Comparison of ENCODE assay signal across 8 mouse cellular contexts in the genomic region with DNA sequence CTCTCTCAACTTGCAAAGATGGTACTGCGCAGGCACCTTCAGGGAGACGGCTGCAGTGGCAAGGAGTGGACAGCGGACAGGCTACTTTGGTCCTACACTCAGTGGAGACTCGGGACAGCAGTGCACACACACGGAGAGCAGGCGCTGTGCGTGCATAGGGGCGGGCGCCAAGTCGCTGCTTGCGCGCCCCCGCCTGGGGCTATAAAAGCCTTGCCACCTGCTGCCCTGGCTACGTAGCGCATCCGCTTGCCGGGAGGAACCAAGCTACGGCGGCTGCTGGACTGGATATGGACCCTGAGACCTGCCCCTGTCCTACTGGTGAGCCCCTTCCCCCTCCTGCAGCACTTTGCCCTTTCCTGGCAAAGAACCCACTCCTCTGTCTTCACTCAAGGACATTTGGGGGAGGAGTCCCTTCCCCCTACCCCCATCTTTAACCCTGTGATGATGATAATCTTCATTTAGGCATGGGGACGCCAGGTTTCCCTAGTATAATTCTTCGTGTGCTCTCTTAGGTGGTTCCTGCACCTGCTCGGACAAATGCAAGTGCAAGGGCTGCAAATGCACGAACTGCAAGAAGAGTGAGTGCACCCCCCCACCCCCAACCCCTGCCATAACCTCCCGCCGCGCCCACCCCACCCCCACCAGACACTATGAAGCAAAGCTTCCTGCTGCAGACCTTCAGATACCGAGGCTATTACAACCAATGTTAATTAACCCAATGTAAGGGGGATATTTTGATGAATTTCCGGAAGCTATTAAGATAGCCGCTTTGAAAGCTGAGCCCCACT. TPM values are rescaled to one million over a fixed set of nuclear protein-coding genes. Genes with fewer than 3 reads are reported as not detected.
DNase-seq lines count a peak whose midpoint lies in the region; ATAC-seq and TF ChIP-seq lines count a peak whose summit lies in the region.

A gene (plus strand): TSS at position 95 of the 788 bp plus-strand sequence.

- peak within 1 kb of the TSS; percentile 57 for H3K27ac ChIP-seq in hindbrain, embryonic 14.5 days
- peak within 1 kb of the TSS; percentile 41; the same call in 1 of the 2 replicates for H3K27ac ChIP-seq in midbrain, embryonic 13.5 days
- H3K27ac ChIP-seq in stomach, postnatal 0 days (replicated peaks): no peak within 1 kb of the TSS

- no peaks in the 10 kb centered on the region for H3K9me3 ChIP-seq in hindbrain, embryonic 14.5 days (ENCODE audit: control insufficient read depth, low read length)
- no peaks in the 10 kb centered on the region for H3K9me3 ChIP-seq in midbrain, embryonic 13.5 days
- H3K9me3 ChIP-seq in stomach, postnatal 0 days (ENCODE audit: control insufficient read depth, low read length): no peaks in the 10 kb centered on the region

- no peak for ATAC-seq in CD4-positive, CD25-positive, alpha-beta regulatory T cell, adult 4 months
- peak; percentile 86 for ATAC-seq in hindbrain, embryonic 14.5 days (ENCODE audit: low FRiP score)
- ATAC-seq in midbrain, embryonic 13.5 days: peak; percentile 87
- ATAC-seq in stomach, postnatal 0 days (ENCODE audit: low FRiP score, low TSS enrichment): peak; percentile 43

- TF ChIP-seq CTCF in stomach, postnatal 0 days (IDR thresholded peaks at IDR 0.05; ENCODE audit: low read depth): peak; percentile 60

- peak; percentile 46 for DNase-seq in CD4-positive, CD25-positive, alpha-beta regulatory T cell, adult 2 months (ENCODE audit: low read depth, low spot score)
- DNase-seq in cerebellum, postnatal 25 days: peak; percentile 92 to 94
- peak; percentile 76 to 78 for DNase-seq in frontal cortex, postnatal 25 days (ENCODE audit: low spot score in 2 of 2)
- DNase-seq in hindbrain, embryonic 14.5 days (ENCODE audit: low spot score): peak; percentile 76
- DNase-seq in left cerebral cortex, adult 9 months (ENCODE audit: low spot score in 2 of 2): peak; percentile 62 to 83
- peak; percentile 66 for DNase-seq in stomach, postnatal 0 days (ENCODE audit: low spot score)

- H3K9ac ChIP-seq in hindbrain, embryonic 14.5 days: peak within 1 kb of the TSS; percentile 55
- peak within 1 kb of the TSS; percentile 60 for H3K9ac ChIP-seq in midbrain, embryonic 13.5 days (replicated peaks)
- no peak within 1 kb of the TSS for H3K9ac ChIP-seq in stomach, postnatal 0 days (ENCODE audit: low read length)

- H3K36me3 ChIP-seq in hindbrain, embryonic 14.5 days (replicated peaks; ENCODE audit: control insufficient read depth, insufficient read depth): no peaks in the 10 kb centered on the region
- no peaks in the 10 kb centered on the region for H3K36me3 ChIP-seq in midbrain, embryonic 13.5 days
- H3K36me3 ChIP-seq in stomach, postnatal 0 days (ENCODE audit: control insufficient read depth, insufficient read depth, low read length): no peaks in the 10 kb centered on the region

- peak within 1 kb of the TSS; percentile 77 for H3K4me2 ChIP-seq in hindbrain, embryonic 14.5 days (replicated peaks)
- peak within 1 kb of the TSS; percentile 70 for H3K4me2 ChIP-seq in midbrain, embryonic 13.5 days (replicated peaks)
- H3K4me2 ChIP-seq in stomach, postnatal 0 days (replicated peaks; ENCODE audit: low read depth): peak within 1 kb of the TSS; percentile 51

- TF ChIP-seq EP300 in stomach, postnatal 0 days (optimal IDR thresholded peaks at IDR 0.05): no peak

- WGBS in hindbrain, embryonic 14.5 days: 2% methylated on average over 28 of the region's 29 CpGs
- WGBS in midbrain, embryonic 13.5 days: 2% methylated on average over 29 of the region's 29 CpGs
- WGBS in stomach, postnatal 0 days: 6% methylated on average over 29 of the region's 29 CpGs

- H3K4me1 ChIP-seq in hindbrain, embryonic 14.5 days (replicated peaks; ENCODE audit: control insufficient read depth, insufficient read depth, low read length): peaks cover 17% of the 10 kb centered on the region
- peaks cover 29% of the 10 kb centered on the region for H3K4me1 ChIP-seq in midbrain, embryonic 13.5 days (replicated peaks)
- H3K4me1 ChIP-seq in stomach, postnatal 0 days (replicated peaks; ENCODE audit: control insufficient read depth, insufficient read depth): no peaks in the 10 kb centered on the region

- H3K27me3 ChIP-seq in hindbrain, embryonic 14.5 days (ENCODE audit: control insufficient read depth, insufficient read depth, low read length): no peaks in the 10 kb centered on the region
- peaks cover 14% of the 10 kb centered on the region; the same call in 1 of the 2 replicates for H3K27me3 ChIP-seq in midbrain, embryonic 13.5 days
- no peaks in the 10 kb centered on the region for H3K27me3 ChIP-seq in stomach, postnatal 0 days (ENCODE audit: control insufficient read depth, insufficient read depth, low read length)

- peak within 1 kb of the TSS; percentile 37 for H3K4me3 ChIP-seq in hindbrain, embryonic 14.5 days (replicated peaks; ENCODE audit: low read length)
- peak within 1 kb of the TSS; percentile 48 for H3K4me3 ChIP-seq in midbrain, embryonic 13.5 days (replicated peaks)
- H3K4me3 ChIP-seq in stomach, postnatal 0 days (ENCODE audit: low read depth, low read length): peak within 1 kb of the TSS; percentile 19

RNA-seq across cellular contexts. Expression of the gene that starts here (rescaled TPM):
- not detected for polyA plus RNA-seq in CD4-positive, CD25-positive, alpha-beta regulatory T cell, adult 4 months (2017; shearing (Covaris generic))
- polyA plus RNA-seq in hindbrain, embryonic 14.5 days (2014; fragmentation: Nextera tagmentation; extraction: Ambion mirVana): 215 and 245 TPM in 2 replicates
- polyA plus RNA-seq in midbrain, embryonic 13.5 days (2015; fragmentation: Nextera tagmentation; extraction: Ambion mirVana): 69.9 and 73.3 TPM in 2 replicates
- polyA plus RNA-seq in stomach, postnatal 0 days (2015; fragmentation: Nextera tagmentation; extraction: Ambion mirVana): 4.1 and 5.3 TPM in 2 replicates

Comparison
In these comparisons a context has a peak if more than half of its experiments do, and no peak if none do; other contexts are left out.
1. RNA of the gene that starts here (polyA plus RNA-seq): 215 to 245 TPM in hindbrain, embryonic 14.5 days and 69.9 to 73.3 TPM in midbrain, embryonic 13.5 days; 4.1 to 5.3 TPM in stomach, postnatal 0 days and not detected in CD4-positive, CD25-positive, alpha-beta regulatory T cell, adult 4 months; every median in the first group is over 10 times any median in the second.
2. Peak in every context shown above with its lines, with median percentiles within 50 percentile points of each other: DNase-seq, H3K4me2 ChIP-seq and H3K4me3 ChIP-seq.